Mouse (Mus musculus) forebrain, postnatal 0 days (tissue): ENCODE measurements around the gene Chml. TPM values are rescaled to one million over a fixed set of nuclear protein-coding genes. Genes with fewer than 3 reads are reported as not detected.

Source experiments
- ATAC-seq: fragments of 200-750 bp; cut with Nextera tagmentation; 2 replicates; pipeline ENCODE4 v1.8.0; 2017; ENCODE audit warnings: mild to moderate bottlenecking, moderate library complexity
- DNase-seq: peaks from one replicate; pipeline ENCODE4 v3.0.0-alpha.2; 2015
- H3K27ac ChIP-seq: fragments of 300-500 bp; sonication (generic); 2 replicates; pipeline ENCODE4 v1.5.1; 2014; ENCODE audit warnings: low read depth, mild to moderate bottlenecking, antibody characterized with exemption, low read length, moderate library complexity, mixed read lengths
- H3K27me3 ChIP-seq: fragments of 300-500 bp; sonication (generic); 2 replicates; pipeline ENCODE4 v1.6.1; 2014; ENCODE audit warnings: mild to moderate bottlenecking, low read length, mixed read lengths; ENCODE audit not compliant: insufficient read depth
- H3K36me3 ChIP-seq: fragments of 300-500 bp; sonication (generic); 2 replicates; pipeline ENCODE4 v1.6.1; 2014; ENCODE audit warnings: mild to moderate bottlenecking, moderate library complexity; ENCODE audit not compliant: insufficient read depth
- H3K4me1 ChIP-seq: fragments of 300-500 bp; sonication (generic); 2 replicates; pipeline ENCODE4 v1.6.1; 2014; ENCODE audit warnings: antibody characterized with exemption; ENCODE audit not compliant: insufficient read depth
- H3K4me2 ChIP-seq: fragments of 300-500 bp; sonication (generic); 2 replicates; pipeline ENCODE4 v1.6.1; 2014; ENCODE audit warnings: low read depth, mild to moderate bottlenecking, moderate library complexity
- H3K4me3 ChIP-seq: fragments of 300-500 bp; sonication (generic); 2 replicates; pipeline ENCODE4 v1.5.1; 2014; ENCODE audit warnings: low read depth, low read length, mixed read lengths
- H3K9ac ChIP-seq: fragments of 300-500 bp; sonication (generic); 2 replicates; pipeline ENCODE4 v1.6.1; 2014; ENCODE audit warnings: mild to moderate bottlenecking
- H3K9me3 ChIP-seq: fragments of 300-500 bp; sonication (generic); 2 replicates; pipeline ENCODE4 v1.6.1; 2016; ENCODE audit warnings: low read length
- CTCF ChIP-seq: sonication (generic); IDR thresholded peaks from 2 replicates; pipeline ENCODE4 v1.5.1; 2016; ENCODE audit warnings: antibody characterized with exemption, control low read depth, low read depth
- WGBS: fragments of 180-500 bp; shearing (Covaris S2); extraction: QIAGEN DNeasy Blood & Tissue Kit; methylation state at CpG from one replicate; pipeline ENCODE4 v1.1.7; 2014; 5-methylcytosine and 5-hydroxymethylcytosine counted together
- polyA plus RNA-seq: library from polyadenylated mRNA; unstranded; fragments of >200 nt; fragmentation: Nextera tagmentation; extraction: Ambion mirVana; gene quantifications from 2 replicates; pipeline ENCODE4 v1.2.1, GENCODE M21; 2015
- total RNA-seq: library from RNA; depleted of rRNA; stranded (reverse); fragments of >200 nt; gene quantifications from 2 replicates; pipeline ENCODE4 v1.2.3, GENCODE M21; 2014; rRNA removed

The Chml gene
- total and polyA plus RNA-seq, 2 experiments from 2014 or later: 2.2 to 10.9 TPM

GRCm38 (mm10) chr1:175632470-175632869 is 60.2 kb downstream of the Chml start:
- H3K4me3 ChIP-seq: no peak overlapping the region
- H3K4me1 ChIP-seq: no peaks in the 10 kb centered on the region
- no peak overlapping the region for H3K9ac ChIP-seq
- TF ChIP-seq CTCF: no peak
- H3K4me2 ChIP-seq: no peak overlapping the region
- DNase-seq (no peak), ATAC-seq (no peak)
- H3K27me3 ChIP-seq: no peaks in the 10 kb centered on the region
- H3K27ac ChIP-seq: no peak overlapping the region
- no peaks in the 10 kb centered on the region for H3K36me3 ChIP-seq
- 97% methylated on average over 14 of the region's 14 CpGs for WGBS
- no peaks in the 10 kb centered on the region for H3K9me3 ChIP-seq

Other genes with a start within 250 kb of the Chml start
- gene Rgs7, start 200.4 kb downstream of the Chml start, total RNA-seq: 46.5 and 50.3 TPM in 2 replicates
- 36.2 and 46.1 TPM in 2 replicates for gene Rgs7, start 200.4 kb downstream of the Chml start, polyA plus RNA-seq
- gene Kmo, start 72.5 kb downstream of the Chml start, total RNA-seq: not detected in 2 replicates
- not detected in 2 replicates for gene Kmo, start 72.5 kb downstream of the Chml start, polyA plus RNA-seq
- 54.2 and 66.1 TPM in 2 replicates for gene Fh1, start 67.3 kb downstream of the Chml start, total RNA-seq
- gene Fh1, start 67.3 kb downstream of the Chml start, polyA plus RNA-seq: 86.5 and 92.9 TPM in 2 replicates
- gene Opn3, start 125 bp downstream of the Chml start, total RNA-seq: 6.8 and 9.0 TPM in 2 replicates
- gene Opn3, start 125 bp downstream of the Chml start, polyA plus RNA-seq: 4.8 and 6.4 TPM in 2 replicates
- not detected in 2 replicates for gene Wdr64, start 5.7 kb upstream of the Chml start, total RNA-seq
- not detected in 2 replicates for gene Wdr64, start 5.7 kb upstream of the Chml start, polyA plus RNA-seq
- 1.7 and 8.6 TPM in 2 replicates for gene Exo1, start 187.7 kb upstream of the Chml start, total RNA-seq
- gene Exo1, start 187.7 kb upstream of the Chml start, polyA plus RNA-seq: 2.1 TPM in 2 replicates
- not detected in 2 replicates for gene Gm38100, start 227.4 kb upstream of the Chml start, total RNA-seq
- not detected in 2 replicates for gene Gm38100, start 227.4 kb upstream of the Chml start, polyA plus RNA-seq